Comparison of ENCODE assay signal across 9 mouse cellular contexts in genomic region chr2:20339016-20339734, GRCm38 (mm10).
A peak's percentile ranks its signal among the peaks of the same experiment; 100 is the strongest.
DNase-seq lines count a peak whose midpoint lies in the region; ATAC-seq and TF ChIP-seq lines count a peak whose summit lies in the region.
"Had no signal": no experiment of that assay in that cellular context is flagged by ENCODE, and none has a peak within 500 bp of the region (broad histone marks: within the 10 kb centered on the region; RNA-seq: fewer than 3 reads in every experiment).

No protein-coding gene starts in this region.

- peaks cover 5% of the 10 kb centered on the region; the same call in 1 of the 2 replicates for H3K4me1 ChIP-seq in heart, embryonic 13.5 days
- peaks cover 12% of the 10 kb centered on the region; the same call in 1 of the 2 replicates for H3K4me1 ChIP-seq in limb, embryonic 13.5 days
- 0 out of 2 replicates have a peak, but pooled peaks cover 3% of the 10 kb centered on the region for H3K4me1 ChIP-seq in stomach, postnatal 0 days (replicated peaks; ENCODE audit: control insufficient read depth, insufficient read depth)

- H3K36me3 ChIP-seq in heart, embryonic 13.5 days: no peaks in the 10 kb centered on the region
- no peaks in the 10 kb centered on the region for H3K36me3 ChIP-seq in limb, embryonic 13.5 days
- no peaks in the 10 kb centered on the region for H3K36me3 ChIP-seq in stomach, postnatal 0 days (ENCODE audit: control insufficient read depth, insufficient read depth, low read length)

- peak overlapping the region; percentile 28 for H3K4me3 ChIP-seq in heart, embryonic 13.5 days
- H3K4me3 ChIP-seq in limb, embryonic 13.5 days: no peak overlapping the region; the same call in 1 of the 2 replicates
- H3K4me3 ChIP-seq in stomach, postnatal 0 days (ENCODE audit: low read depth, low read length): peak overlapping the region; percentile 29; the same call in 1 of the 2 replicates
- H3K4me3 ChIP-seq: myocyte had no signal

- ATAC-seq in heart, embryonic 13.5 days (ENCODE audit: extremely low read depth, insufficient number of reproducible peaks, low FRiP score, low TSS enrichment): no peak
- ATAC-seq in limb, embryonic 13.5 days (ENCODE audit: low FRiP score, low read depth): no peak
- ATAC-seq in stomach, postnatal 0 days (ENCODE audit: low FRiP score, low TSS enrichment): no peak

- no peaks in the 10 kb centered on the region for H3K27me3 ChIP-seq in heart, embryonic 13.5 days (replicated peaks)
- H3K27me3 ChIP-seq in limb, embryonic 13.5 days: no peaks in the 10 kb centered on the region
- H3K27me3 ChIP-seq in stomach, postnatal 0 days (ENCODE audit: control insufficient read depth, insufficient read depth, low read length): no peaks in the 10 kb centered on the region

- no peak overlapping the region for H3K27ac ChIP-seq in heart, embryonic 13.5 days (replicated peaks)
- H3K27ac ChIP-seq in limb, embryonic 13.5 days: no peak overlapping the region
- H3K27ac ChIP-seq in stomach, postnatal 0 days (replicated peaks): no peak overlapping the region

- no peaks in the 10 kb centered on the region for H3K9me3 ChIP-seq in heart, embryonic 13.5 days
- H3K9me3 ChIP-seq in limb, embryonic 13.5 days: no peaks in the 10 kb centered on the region
- no peaks in the 10 kb centered on the region for H3K9me3 ChIP-seq in stomach, postnatal 0 days (ENCODE audit: control insufficient read depth, low read length)

- TF ChIP-seq EP300 in stomach, postnatal 0 days (optimal IDR thresholded peaks at IDR 0.05): no peak

- no peak for TF ChIP-seq CTCF in stomach, postnatal 0 days (IDR thresholded peaks at IDR 0.05; ENCODE audit: low read depth)

- peak overlapping the region; percentile 61 for H3K4me2 ChIP-seq in heart, embryonic 13.5 days
- peak overlapping the region; percentile 50 for H3K4me2 ChIP-seq in limb, embryonic 13.5 days (replicated peaks)
- H3K4me2 ChIP-seq in stomach, postnatal 0 days (replicated peaks; ENCODE audit: low read depth): peak overlapping the region; percentile 48

- DNase-seq in heart, adult 9 months (ENCODE audit: low spot score in 2 of 2): no peak
- DNase-seq in lung, postnatal 10 days: peak; percentile 3
- no peak for DNase-seq in lung, postnatal 4 days
- no peak for DNase-seq in stomach, postnatal 0 days (ENCODE audit: low spot score)
- no peak for DNase-seq in cerebellum, adult 11 months
- DNase-seq in cerebellum, adult 9-10 months: no peak

- 49% methylated on average over 7 of the region's 7 CpGs for WGBS in heart, embryonic 13.5 days
- 60% methylated on average over 7 of the region's 7 CpGs for WGBS in limb, embryonic 13.5 days
- WGBS in stomach, postnatal 0 days: 34% methylated on average over 7 of the region's 7 CpGs

- H3K9ac ChIP-seq in heart, embryonic 13.5 days: no peak overlapping the region
- H3K9ac ChIP-seq in limb, embryonic 13.5 days: no peak overlapping the region
- peak overlapping the region; percentile 27; the same call in 1 of the 2 replicates for H3K9ac ChIP-seq in stomach, postnatal 0 days (ENCODE audit: low read length)
